Mouse (Mus musculus) liver, embryonic 15.5 days (tissue): ENCODE measurements around the gene Tlr2. TPM values are rescaled to one million over a fixed set of nuclear protein-coding genes. Genes with fewer than 3 reads are reported as not detected.

Experiments
- ATAC-seq: fragments of 200-750 bp; cut with Nextera tagmentation; 2 replicates; pipeline ENCODE4 v1.8.0; 2017; ENCODE audit warnings: moderate number of reproducible peaks, mild to moderate bottlenecking, moderate library complexity; ENCODE audit not compliant: insufficient read depth
- H3K27ac ChIP-seq: fragments of 300-500 bp; sonication (generic); replicated peaks from 2 replicates; pipeline ENCODE4 v1.5.1; 2015; ENCODE audit warnings: mild to moderate bottlenecking, inconsistent platforms
- H3K27me3 ChIP-seq: fragments of 300-500 bp; sonication (generic); 2 replicates; pipeline ENCODE4 v1.6.1; 2015; ENCODE audit warnings: mild to moderate bottlenecking, inconsistent platforms
- H3K36me3 ChIP-seq: fragments of 300-500 bp; sonication (generic); replicated peaks from 2 replicates; pipeline ENCODE4 v1.6.1; 2015; ENCODE audit warnings: moderate library complexity, mild to moderate bottlenecking, inconsistent platforms
- H3K4me1 ChIP-seq: fragments of 300-500 bp; sonication (generic); replicated peaks from 2 replicates; pipeline ENCODE4 v1.6.1; 2015; ENCODE audit warnings: inconsistent platforms
- H3K4me2 ChIP-seq: fragments of 300-500 bp; sonication (generic); 2 replicates; pipeline ENCODE4 v1.6.1; 2015; ENCODE audit warnings: moderate library complexity, mild to moderate bottlenecking, inconsistent platforms
- H3K4me3 ChIP-seq: fragments of 300-500 bp; sonication (generic); replicated peaks from 2 replicates; pipeline ENCODE4 v1.5.1; 2015; ENCODE audit warnings: mild to moderate bottlenecking, inconsistent platforms
- H3K9ac ChIP-seq: fragments of 300-500 bp; sonication (generic); 2 replicates; pipeline ENCODE4 v1.6.1; 2015; ENCODE audit warnings: moderate library complexity, mild to moderate bottlenecking, inconsistent platforms
- H3K9me3 ChIP-seq: fragments of 300-500 bp; sonication (generic); replicated peaks from 2 replicates; pipeline ENCODE4 v1.6.1; 2016; ENCODE audit warnings: inconsistent platforms
- WGBS: fragments of 180-500 bp; shearing (Covaris S2); methylation state at CpG from one replicate; pipeline ENCODE4 v1.1.7; 2015; ENCODE audit warnings: mixed read lengths; ENCODE audit not compliant: insufficient replicate concordance; 5-methylcytosine and 5-hydroxymethylcytosine counted together
- polyA plus RNA-seq: library from polyadenylated mRNA; unstranded; fragments of >200 nt; fragmentation: Nextera tagmentation; extraction: Ambion mirVana; gene quantifications from 2 replicates; pipeline ENCODE4 v1.2.1, GENCODE M21; 2015

The Tlr2 gene
- polyA plus RNA-seq, 1 experiment from 2014 or later: 3.0 TPM

- H3K36me3 ChIP-seq: no peaks in the 10 kb centered on the region
- WGBS: 58% methylated on average over 2 of the region's 2 CpGs
- H3K4me1 ChIP-seq: peaks cover 9% of the 10 kb centered on the region; the same call in 1 of the 2 replicates
- no peak overlapping the region for H3K9ac ChIP-seq
- no peaks in the 10 kb centered on the region for H3K27me3 ChIP-seq
- no peak overlapping the region for H3K27ac ChIP-seq
- peak; percentile 48 for ATAC-seq
- no peaks in the 10 kb centered on the region for H3K9me3 ChIP-seq
- no peak overlapping the region for H3K4me2 ChIP-seq
- no peak overlapping the region for H3K4me3 ChIP-seq
Observed at GRCm38 (mm10) chr3:83865216-83865615, 23.6 kb upstream of the Tlr2 start.

- no peak for ATAC-seq
- Histone ChIP-seq H3K4me2 (no peak overlapping the region), H3K27ac (no peak overlapping the region), H3K9me3 (no peaks in the 10 kb centered on the region), H3K27me3 (no peaks in the 10 kb centered on the region), H3K4me3 (no peak overlapping the region), H3K9ac (no peak overlapping the region), H3K4me1 (peaks cover 9% of the 10 kb centered on the region; the same call in 1 of the 2 replicates), H3K36me3 (no peaks in the 10 kb centered on the region)
- WGBS: 70% methylated on average over 9 of the region's 9 CpGs
Observed at GRCm38 (mm10) chr3:83864064-83864548, 22.5 kb upstream of the Tlr2 start.

GRCm38 (mm10) chr3:83862956-83863355, 21.4 kb upstream of the Tlr2 start:
- Histone ChIP-seq H3K27me3 (no peaks in the 10 kb centered on the region), H3K4me1 (peaks cover 9% of the 10 kb centered on the region; the same call in 1 of the 2 replicates), H3K9me3 (no peaks in the 10 kb centered on the region), H3K4me2 (peak overlapping the region; percentile 29; the same call in 1 of the 2 replicates), H3K9ac (no peak overlapping the region), H3K36me3 (no peaks in the 10 kb centered on the region), H3K4me3 (no peak overlapping the region), H3K27ac (peak overlapping the region; percentile 61)
- WGBS: 3% methylated on average over 1 of the region's 1 CpGs
- ATAC-seq: peak; percentile 71

GRCm38 (mm10) chr3:83859595-83859994, 18.0 kb upstream of the Tlr2 start:
- Histone ChIP-seq H3K27me3 (no peaks in the 10 kb centered on the region), H3K4me1 (peaks cover 6% of the 10 kb centered on the region; the same call in 1 of the 2 replicates), H3K36me3 (no peaks in the 10 kb centered on the region), H3K4me3 (no peak overlapping the region), H3K4me2 (no peak overlapping the region; the same call in 1 of the 2 replicates), H3K27ac (0 out of 2 replicates have a peak overlapping the region, but pooled peaks have one; percentile 16), H3K9ac (no peak overlapping the region), H3K9me3 (no peaks in the 10 kb centered on the region)
- WGBS: 69% methylated on average over 7 of the region's 7 CpGs
- no peak for ATAC-seq

- no peak overlapping the region for H3K9ac ChIP-seq
- no peaks in the 10 kb centered on the region for H3K27me3 ChIP-seq
- no peak overlapping the region for H3K4me3 ChIP-seq
- no peaks in the 10 kb centered on the region for H3K9me3 ChIP-seq
- H3K27ac ChIP-seq: 0 out of 2 replicates have a peak overlapping the region, but pooled peaks have one; percentile 16
- ATAC-seq: no peak
- no peaks in the 10 kb centered on the region for H3K36me3 ChIP-seq
- no peak overlapping the region; the same call in 1 of the 2 replicates for H3K4me2 ChIP-seq
- H3K4me1 ChIP-seq: peaks cover 6% of the 10 kb centered on the region; the same call in 1 of the 2 replicates
- 51% methylated on average over 3 of the region's 3 CpGs for WGBS
Observed at GRCm38 (mm10) chr3:83859071-83859470, 17.5 kb upstream of the Tlr2 start.

GRCm38 (mm10) chr3:83857621-83858020, 16.1 kb upstream of the Tlr2 start:
- no peak for ATAC-seq
- WGBS: 85% methylated on average over 13 of the region's 13 CpGs

GRCm38 (mm10) chr3:83855643-83856042, 14.1 kb upstream of the Tlr2 start:
- WGBS: 60% methylated on average over 5 of the region's 5 CpGs
- H3K36me3 ChIP-seq: no peaks in the 10 kb centered on the region
- H3K4me3 ChIP-seq: no peak overlapping the region
- H3K4me2 ChIP-seq: no peak overlapping the region
- no peak overlapping the region for H3K9ac ChIP-seq
- no peaks in the 10 kb centered on the region for H3K27me3 ChIP-seq
- ATAC-seq: no peak
- no peak overlapping the region for H3K27ac ChIP-seq
- no peaks in the 10 kb centered on the region for H3K9me3 ChIP-seq
- no peaks in the 10 kb centered on the region for H3K4me1 ChIP-seq

More at GRCm38 (mm10) chr3:83857621-83858020, 16.1 kb upstream of the Tlr2 start:
- H3K4me3 ChIP-seq: no peak overlapping the region
- H3K4me1 ChIP-seq: 0 out of 2 replicates have a peak, but pooled peaks cover under 1% of the 10 kb centered on the region
- H3K9ac ChIP-seq: no peak overlapping the region
- H3K9me3 ChIP-seq: no peaks in the 10 kb centered on the region
- H3K27me3 ChIP-seq: no peaks in the 10 kb centered on the region
- no peaks in the 10 kb centered on the region for H3K36me3 ChIP-seq
- no peak overlapping the region for H3K4me2 ChIP-seq
- H3K27ac ChIP-seq: no peak overlapping the region

GRCm38 (mm10) chr3:83849341-83849740, 7.8 kb upstream of the Tlr2 start:
- Histone ChIP-seq H3K4me3 (no peak overlapping the region), H3K27me3 (no peaks in the 10 kb centered on the region), H3K4me2 (no peak overlapping the region), H3K9me3 (no peaks in the 10 kb centered on the region), H3K36me3 (no peaks in the 10 kb centered on the region), H3K27ac (no peak overlapping the region), H3K4me1 (no peaks in the 10 kb centered on the region), H3K9ac (no peak overlapping the region)
- ATAC-seq: no peak
- WGBS: 59% methylated on average over 2 of the region's 2 CpGs

GRCm38 (mm10) chr3:83844766-83845520, 3.4 kb upstream of the Tlr2 start:
- no peak overlapping the region for H3K9ac ChIP-seq
- no peaks in the 10 kb centered on the region; the same call in 1 of the 2 replicates for H3K4me1 ChIP-seq
- H3K27me3 ChIP-seq: peaks cover 17% of the 10 kb centered on the region
- no peaks in the 10 kb centered on the region for H3K36me3 ChIP-seq
- WGBS: 59% methylated on average over 8 of the region's 8 CpGs
- no peaks in the 10 kb centered on the region for H3K9me3 ChIP-seq
- H3K4me2 ChIP-seq: no peak overlapping the region
- 0 out of 2 replicates have a peak overlapping the region, but pooled peaks have one; percentile 19 for H3K27ac ChIP-seq
- no peak for ATAC-seq
- H3K4me3 ChIP-seq: no peak overlapping the region

GRCm38 (mm10) chr3:83839477-83839876, 2.1 kb downstream of the Tlr2 start:
- Histone ChIP-seq H3K4me1 (no peaks in the 10 kb centered on the region; the same call in 1 of the 2 replicates), H3K9me3 (no peaks in the 10 kb centered on the region), H3K27me3 (peaks cover 20% of the 10 kb centered on the region), H3K4me3 (no peak overlapping the region), H3K27ac (no peak overlapping the region), H3K4me2 (peak overlapping the region; percentile 3; the same call in 1 of the 2 replicates), H3K36me3 (no peaks in the 10 kb centered on the region), H3K9ac (no peak overlapping the region)
- 55% methylated on average over 5 of the region's 5 CpGs for WGBS
- ATAC-seq: no peak

GRCm38 (mm10) chr3:83836685-83837084, 4.9 kb downstream of the Tlr2 start:
- no peaks in the 10 kb centered on the region for H3K36me3 ChIP-seq
- H3K27me3 ChIP-seq: peaks cover 12% of the 10 kb centered on the region
- H3K4me3 ChIP-seq: no peak overlapping the region
- WGBS: 70% methylated on average over 15 of the region's 15 CpGs
- H3K4me2 ChIP-seq: no peak overlapping the region
- no peaks in the 10 kb centered on the region for H3K9me3 ChIP-seq
- no peak overlapping the region for H3K9ac ChIP-seq
- ATAC-seq: no peak
- H3K4me1 ChIP-seq: no peaks in the 10 kb centered on the region
- no peak overlapping the region for H3K27ac ChIP-seq
